Mouse (Mus musculus) kidney, adult 2 months (tissue): ENCODE measurements around the gene Erp44. TPM values are rescaled to one million over a fixed set of nuclear protein-coding genes. Genes with fewer than 3 reads are reported as not detected.

Source experiments
- DNase-seq: peaks from one replicate; pipeline ENCODE4 v3.0.0; 2021
- H3K27ac ChIP-seq: fragments of 200-500 bp; 2 replicates; pipeline ENCODE4 v1.5.1; 2012; ENCODE audit warnings: low read depth, low read length, control low read depth, inconsistent platforms; ENCODE audit not compliant: insufficient read depth
- H3K27me3 ChIP-seq: fragments of 200-500 bp; replicated peaks from 2 replicates; pipeline ENCODE4 v1.6.1; 2012; ENCODE audit warnings: mild to moderate bottlenecking, moderate library complexity, low read length, inconsistent platforms; ENCODE audit not compliant: control insufficient read depth, insufficient read depth
- H3K36me3 ChIP-seq: fragments of 200-500 bp; 2 replicates; pipeline ENCODE4 v1.6.1; 2012; ENCODE audit warnings: mild to moderate bottlenecking, moderate library complexity, low read length, inconsistent platforms; ENCODE audit not compliant: control insufficient read depth, insufficient read depth
- H3K4me1 ChIP-seq: fragments of 200-500 bp; 2 replicates; pipeline ENCODE4 v1.6.1; 2011; ENCODE audit warnings: low read length; ENCODE audit not compliant: control insufficient read depth, insufficient read depth
- H3K4me3 ChIP-seq: fragments of 200-500 bp; 2 replicates; pipeline ENCODE4 v1.5.1; 2011; ENCODE audit warnings: mild to moderate bottlenecking, low read depth, low read length, control low read depth; ENCODE audit not compliant: insufficient read depth
- CTCF ChIP-seq: fragments of 200-500 bp; conservative IDR thresholded peaks from 2 replicates; pipeline ENCODE4 v1.5.1; 2011; ENCODE audit warnings: low read depth, mild to moderate bottlenecking, control low read depth, low read length, moderate library complexity, mixed read lengths; ENCODE audit not compliant: insufficient read depth, insufficient read length
- POLR2A ChIP-seq: fragments of 200-500 bp; IDR thresholded peaks from one replicate; pipeline ENCODE4 v1.6.1; 2011; ENCODE audit warnings: low read depth, low read length, control low read depth
- WGBS: fragments of 180-500 bp; shearing (Covaris S2); methylation state at CpG from one replicate; pipeline ENCODE4 v1.1.7; 2018; 5-methylcytosine and 5-hydroxymethylcytosine counted together
- polyA plus RNA-seq: library from polyadenylated mRNA; depleted of rRNA; stranded (reverse); fragments of >200 nt; gene quantifications from 2 replicates; pipeline ENCODE4 v1.2.3, GENCODE M21; 2012

The Erp44 gene
- polyA plus RNA-seq, 1 experiment = 33.8 TPM

DNA sequence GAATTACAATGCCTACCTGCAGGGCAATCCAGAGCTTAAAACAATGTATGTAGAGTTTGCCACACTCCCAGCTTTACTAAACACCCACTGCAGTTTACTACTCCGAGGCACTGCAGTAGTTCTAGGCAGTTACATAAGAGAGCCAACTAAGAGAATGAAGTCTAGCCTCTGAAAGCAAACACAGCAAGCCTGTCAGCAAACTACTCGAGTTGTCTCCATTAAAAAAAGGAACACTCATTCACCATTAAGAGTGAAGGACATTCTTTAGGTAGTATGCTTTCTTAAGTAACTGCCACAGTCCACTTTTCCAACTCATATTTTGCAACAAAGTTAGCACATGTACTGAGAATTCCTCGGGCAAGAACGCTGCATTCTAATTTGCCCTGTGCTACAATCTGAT, 40.3 kb downstream of the Erp44 start:
- H3K36me3 ChIP-seq = no peaks in the 10 kb centered on the region
- no peak overlapping the region for H3K4me3 ChIP-seq
- no peaks in the 10 kb centered on the region for H3K4me1 ChIP-seq
- TF ChIP-seq CTCF = no peak
- TF ChIP-seq POLR2A = no peak
- WGBS = 81% methylated on average over 4 of the region's 4 CpGs
- H3K27me3 ChIP-seq = no peaks in the 10 kb centered on the region
- no peak overlapping the region for H3K27ac ChIP-seq
- DNase-seq = no peak

GRCm38 (mm10) chr4:48236721-48237120, 42.6 kb downstream of the Erp44 start:
- Histone ChIP-seq H3K4me3 (no peak overlapping the region), H3K4me1 (no peaks in the 10 kb centered on the region), H3K36me3 (no peaks in the 10 kb centered on the region), H3K27me3 (no peaks in the 10 kb centered on the region), H3K27ac (no peak overlapping the region)
- 66% methylated on average over 3 of the region's 3 CpGs for WGBS
- no peak for DNase-seq
- no peak for TF ChIP-seq POLR2A
- no peak for TF ChIP-seq CTCF

- no peak for DNase-seq
These were observed 52.6 kb downstream of the Erp44 start for GRCm38 (mm10) chr4:48226800-48227199.

DNA sequence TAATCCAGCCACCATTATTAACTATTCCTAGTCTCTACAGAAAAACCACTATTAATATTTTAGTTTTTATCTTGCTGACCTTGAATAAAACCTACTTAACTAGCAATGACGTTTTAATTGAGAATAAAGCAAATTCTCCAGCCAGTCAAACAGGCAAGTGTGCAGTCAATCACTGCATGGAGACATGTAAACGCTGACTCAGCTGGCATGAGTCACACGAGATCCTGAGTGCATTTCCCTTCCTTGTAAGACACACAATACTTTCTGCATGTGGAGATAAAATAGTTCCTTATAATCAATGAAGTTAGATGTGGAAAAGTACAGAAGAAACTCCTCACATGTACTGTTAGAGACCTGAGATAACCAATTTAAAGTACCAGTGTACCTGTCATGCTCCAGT, 53.8 kb downstream of the Erp44 start:
- Histone ChIP-seq H3K27me3 (no peaks in the 10 kb centered on the region), H3K4me1 (no peaks in the 10 kb centered on the region; the same call in 1 of the 2 replicates), H3K4me3 (no peak overlapping the region), H3K27ac (no peak overlapping the region), H3K36me3 (no peaks in the 10 kb centered on the region)
- 19% methylated on average over 3 of the region's 3 CpGs for WGBS
- no peak for DNase-seq
- TF ChIP-seq POLR2A = no peak
- TF ChIP-seq CTCF = no peak

More at GRCm38 (mm10) chr4:48226800-48227199, 52.6 kb downstream of the Erp44 start:
- Histone ChIP-seq H3K4me1 (no peaks in the 10 kb centered on the region; the same call in 1 of the 2 replicates), H3K27me3 (no peaks in the 10 kb centered on the region), H3K4me3 (no peak overlapping the region), H3K27ac (no peak overlapping the region), H3K36me3 (no peaks in the 10 kb centered on the region)
- 36% methylated on average over 3 of the region's 3 CpGs for WGBS
- TF ChIP-seq POLR2A = no peak
- TF ChIP-seq CTCF = no peak

GRCm38 (mm10) chr4:48225173-48225572, 54.2 kb downstream of the Erp44 start:
- DNase-seq = peak; percentile 77
- 26% methylated on average over 2 of the region's 2 CpGs for WGBS
- H3K4me1 ChIP-seq = no peaks in the 10 kb centered on the region; the same call in 1 of the 2 replicates
- TF ChIP-seq CTCF (peak; percentile 97), POLR2A (no peak)
- no peaks in the 10 kb centered on the region for H3K27me3 ChIP-seq
- H3K27ac ChIP-seq = no peak overlapping the region
- H3K36me3 ChIP-seq = no peaks in the 10 kb centered on the region
- H3K4me3 ChIP-seq = no peak overlapping the region

- DNase-seq = no peak
- H3K36me3 ChIP-seq = peaks cover 3% of the 10 kb centered on the region; the same call in 1 of the 2 replicates
- TF ChIP-seq CTCF (no peak), POLR2A (no peak)
- no peaks in the 10 kb centered on the region for H3K4me1 ChIP-seq
- 90% methylated on average over 4 of the region's 4 CpGs for WGBS
- no peak overlapping the region for H3K4me3 ChIP-seq
- H3K27me3 ChIP-seq = no peaks in the 10 kb centered on the region
- no peak overlapping the region for H3K27ac ChIP-seq
These were observed 75.8 kb downstream of the Erp44 start for GRCm38 (mm10) chr4:48203564-48203963.

- TF ChIP-seq CTCF = no peak
- TF ChIP-seq POLR2A = no peak
- Histone ChIP-seq H3K4me3 (no peak overlapping the region), H3K36me3 (peaks cover 3% of the 10 kb centered on the region; the same call in 1 of the 2 replicates), H3K27ac (no peak overlapping the region), H3K27me3 (no peaks in the 10 kb centered on the region), H3K4me1 (no peaks in the 10 kb centered on the region)
- DNase-seq = no peak
- 83% methylated on average over 8 of the region's 8 CpGs for WGBS
These were observed 80.9 kb downstream of the Erp44 start for GRCm38 (mm10) chr4:48198447-48198846.

- H3K4me3 ChIP-seq = no peak overlapping the region
- TF ChIP-seq CTCF = no peak
- TF ChIP-seq POLR2A = no peak
- H3K4me1 ChIP-seq = no peaks in the 10 kb centered on the region
- no peaks in the 10 kb centered on the region for H3K27me3 ChIP-seq
- no peak overlapping the region for H3K27ac ChIP-seq
- H3K36me3 ChIP-seq = peaks cover 3% of the 10 kb centered on the region; the same call in 1 of the 2 replicates
- no peak for DNase-seq
- 87% methylated on average over 3 of the region's 3 CpGs for WGBS
These were observed 81.4 kb downstream of the Erp44 start for GRCm38 (mm10) chr4:48197925-48198324.
